Mouse (Mus musculus): ENCODE results near the gene Ubash3a. TPM values are rescaled to one million over a fixed set of nuclear protein-coding genes. Genes with fewer than 3 reads are reported as not detected.
"Not testable (repeated sequence)": the region's sequence is repeated elsewhere in the genome, so short reads cannot be mapped to it uniquely, and the experiment has no call there.

The Ubash3a gene
- polyA plus RNA-seq, 1 experiment from 2014 or later: 0.04 TPM

DNA sequence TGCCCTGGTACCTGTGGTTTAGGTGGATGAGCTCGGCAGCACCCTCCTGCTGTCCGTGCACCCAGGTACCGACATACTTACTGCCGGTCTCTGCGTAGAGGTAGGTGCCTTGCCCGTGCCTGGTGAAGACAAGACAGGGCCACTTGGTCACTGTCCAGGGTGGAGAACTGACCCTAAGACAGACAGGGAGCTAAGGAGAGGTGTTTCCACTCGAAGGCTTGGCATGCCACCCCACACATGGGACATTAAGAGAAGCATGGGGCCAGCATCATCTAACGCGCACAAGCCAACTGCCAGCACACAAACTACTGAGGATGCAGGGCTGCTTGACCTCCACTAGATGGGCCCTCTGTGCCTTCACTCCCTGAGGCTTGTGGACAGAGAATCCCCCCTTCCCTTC lies 58.2 kb downstream of the Ubash3a start:
- 94% methylated on average over 9 of the region's 9 CpGs for WGBS

DNA sequence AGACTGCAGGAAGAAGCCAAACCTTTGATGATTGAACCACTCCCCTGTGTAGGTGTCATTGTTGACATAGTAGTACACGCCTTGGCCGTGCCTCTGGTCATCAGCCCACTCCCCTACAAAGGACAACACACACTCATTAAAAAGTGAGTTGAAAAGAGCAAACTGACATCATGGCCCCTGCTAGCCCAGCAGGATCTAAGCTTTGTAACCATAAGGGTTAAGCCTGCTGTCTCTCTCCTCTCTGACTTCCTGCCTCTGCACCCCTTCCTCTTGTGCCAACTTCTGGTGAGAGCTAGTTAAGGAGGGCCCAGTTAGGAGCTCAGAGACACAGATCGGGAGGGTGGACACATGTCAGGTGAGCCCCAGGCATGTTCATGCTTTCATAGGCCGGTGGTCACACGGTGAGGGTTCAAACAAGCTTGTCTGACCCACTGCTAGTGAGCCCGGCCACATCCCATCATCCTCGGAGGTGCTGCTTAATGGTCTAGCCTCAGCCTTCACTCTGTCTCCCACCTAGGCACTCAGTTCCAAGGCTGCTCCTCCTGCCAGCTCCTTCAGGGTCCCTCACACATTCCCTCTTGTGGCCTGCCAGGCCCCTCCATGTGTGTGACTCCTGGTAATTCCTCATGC lies 58.8 kb downstream of the Ubash3a start:
- H3K27me3 ChIP-seq: no peaks in the 10 kb centered on the region
- H3K27ac ChIP-seq: no peak overlapping the region
- no peak overlapping the region for H3K9ac ChIP-seq
- ATAC-seq: no peak
- no peak overlapping the region for H3K4me2 ChIP-seq
- 86% methylated on average over 7 of the region's 7 CpGs for WGBS
- H3K4me3 ChIP-seq: no peak overlapping the region
- no peaks in the 10 kb centered on the region for H3K9me3 ChIP-seq (replicated peaks)
- H3K36me3 ChIP-seq (ENCODE audit: poor library complexity, severe bottlenecking): no peaks in the 10 kb centered on the region
- no peaks in the 10 kb centered on the region for H3K4me1 ChIP-seq

More for the DNA sequence above, 58.2 kb downstream of the Ubash3a start:
- no peak for ATAC-seq
- no peak overlapping the region for H3K4me2 ChIP-seq
- no peaks in the 10 kb centered on the region for H3K36me3 ChIP-seq (ENCODE audit: poor library complexity, severe bottlenecking)
- no peak overlapping the region for H3K27ac ChIP-seq
- no peak overlapping the region for H3K4me3 ChIP-seq
- no peaks in the 10 kb centered on the region for H3K4me1 ChIP-seq
- no peaks in the 10 kb centered on the region for H3K27me3 ChIP-seq
- no peaks in the 10 kb centered on the region for H3K9me3 ChIP-seq (replicated peaks)
- no peak overlapping the region for H3K9ac ChIP-seq

DNA sequence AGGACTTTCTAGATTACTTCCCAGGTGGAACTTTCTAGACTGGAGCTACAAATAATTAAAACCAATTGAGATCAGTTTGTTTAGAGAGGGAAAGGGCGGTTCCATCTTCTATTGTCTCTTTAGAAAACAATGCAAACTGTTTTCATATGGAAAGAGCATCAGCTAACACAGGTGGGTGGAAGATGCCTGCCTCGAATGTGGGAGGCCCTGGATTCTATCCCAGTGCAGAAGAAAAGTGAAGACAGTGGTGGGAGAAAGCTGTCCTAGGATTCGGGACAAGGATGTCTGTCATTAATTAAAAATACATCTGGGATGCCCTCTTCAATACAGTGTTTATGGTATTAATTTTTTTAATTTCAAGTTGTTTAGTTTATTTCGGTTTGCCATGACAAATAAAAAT lies 59.5 kb downstream of the Ubash3a start:
- WGBS: 76% methylated on average over 4 of the region's 4 CpGs

DNA sequence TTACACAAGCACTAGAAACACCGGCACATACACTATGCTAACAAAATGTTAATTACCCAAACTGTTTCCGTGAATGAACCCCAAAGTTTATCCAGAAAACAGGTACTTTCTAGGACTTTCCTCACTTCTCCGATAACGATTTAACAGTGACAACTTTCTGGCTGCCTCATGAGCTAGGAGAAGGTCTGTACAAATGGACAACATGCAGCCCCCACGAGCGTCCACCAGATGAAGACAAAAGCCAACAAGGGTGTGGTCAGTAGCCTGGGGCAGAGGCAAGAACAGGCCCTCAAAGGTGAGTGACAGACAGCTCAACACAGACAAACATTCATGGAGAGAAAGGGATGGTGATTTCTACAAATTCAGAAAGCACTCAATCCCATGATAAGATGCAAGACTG lies 59.9 kb downstream of the Ubash3a start:
- Histone ChIP-seq H3K4me2 (no peak overlapping the region), H3K36me3 (ENCODE audit: poor library complexity, severe bottlenecking) (no peaks in the 10 kb centered on the region), H3K9me3 (replicated peaks) (no peaks in the 10 kb centered on the region), H3K9ac (no peak overlapping the region), H3K4me1 (no peaks in the 10 kb centered on the region), H3K27ac (no peak overlapping the region), H3K27me3 (no peaks in the 10 kb centered on the region), H3K4me3 (no peak overlapping the region)
- WGBS: 84% methylated on average over 6 of the region's 6 CpGs
- ATAC-seq: no peak

More for the DNA sequence above, 59.5 kb downstream of the Ubash3a start:
- H3K27ac ChIP-seq: no peak overlapping the region
- no peak overlapping the region for H3K4me3 ChIP-seq
- no peaks in the 10 kb centered on the region for H3K36me3 ChIP-seq (ENCODE audit: poor library complexity, severe bottlenecking)
- no peaks in the 10 kb centered on the region for H3K27me3 ChIP-seq
- no peak overlapping the region for H3K9ac ChIP-seq
- H3K9me3 ChIP-seq (replicated peaks): no peaks in the 10 kb centered on the region
- H3K4me2 ChIP-seq: no peak overlapping the region
- H3K4me1 ChIP-seq: no peaks in the 10 kb centered on the region
- ATAC-seq: no peak

DNA sequence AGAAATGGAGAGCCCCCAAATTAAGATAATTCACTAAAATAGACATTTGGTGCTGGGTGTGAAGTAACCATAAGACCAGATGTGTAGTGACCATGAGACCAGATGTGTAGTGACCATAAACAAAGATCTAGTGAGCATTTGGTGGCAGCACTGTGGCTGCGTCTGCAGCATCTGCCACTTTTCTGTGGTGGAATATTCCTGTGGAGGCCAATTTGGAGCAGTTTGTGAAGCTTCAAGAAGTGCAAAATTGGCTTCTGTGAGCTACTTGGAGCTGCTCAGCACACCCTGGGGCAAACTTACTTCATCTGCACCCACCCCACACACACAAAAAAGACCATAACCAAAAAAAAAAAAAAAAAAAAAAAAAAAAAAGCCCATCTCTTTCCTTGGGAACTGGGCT lies 60.3 kb downstream of the Ubash3a start:
- H3K4me1 ChIP-seq: no peaks in the 10 kb centered on the region
- no peak overlapping the region for H3K9ac ChIP-seq
- H3K4me3 ChIP-seq: no peak overlapping the region
- ATAC-seq: no peak
- H3K9me3 ChIP-seq (replicated peaks): no peaks in the 10 kb centered on the region
- H3K27ac ChIP-seq: no peak overlapping the region
- no peak overlapping the region for H3K4me2 ChIP-seq
- no peaks in the 10 kb centered on the region for H3K36me3 ChIP-seq (ENCODE audit: poor library complexity, severe bottlenecking)
- 74% methylated on average over 1 of the region's 1 CpGs for WGBS
- no peaks in the 10 kb centered on the region for H3K27me3 ChIP-seq

DNA sequence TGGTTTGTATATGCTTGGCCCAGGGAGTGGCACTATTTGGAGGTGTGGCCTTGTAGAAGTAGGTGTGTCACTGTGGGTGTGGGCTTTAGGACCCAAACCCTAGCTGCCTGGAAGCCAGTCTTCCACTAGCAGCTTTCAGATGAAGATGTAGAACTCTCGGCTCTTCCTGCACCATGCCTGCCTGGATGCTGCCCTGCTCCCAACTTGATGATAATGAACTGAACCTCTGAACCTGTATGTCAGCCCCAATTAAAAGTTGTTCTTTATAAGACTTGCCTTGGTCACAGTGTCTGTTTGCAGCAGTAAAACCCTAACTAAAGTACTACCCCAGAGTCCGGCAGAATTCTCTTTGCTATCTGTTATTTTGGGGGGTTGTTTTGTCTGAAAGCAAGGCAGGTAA lies 62.1 kb downstream of the Ubash3a start:
- WGBS: 92% methylated on average over 2 of the region's 2 CpGs
- Histone ChIP-seq H3K27me3 (no peaks in the 10 kb centered on the region), H3K9me3 (replicated peaks) (no peaks in the 10 kb centered on the region), H3K4me3 (no peak overlapping the region), H3K27ac (no peak overlapping the region), H3K4me1 (no peaks in the 10 kb centered on the region), H3K4me2 (no peak overlapping the region), H3K9ac (no peak overlapping the region), H3K36me3 (ENCODE audit: poor library complexity, severe bottlenecking) (no peaks in the 10 kb centered on the region)
- no peak for ATAC-seq

DNA sequence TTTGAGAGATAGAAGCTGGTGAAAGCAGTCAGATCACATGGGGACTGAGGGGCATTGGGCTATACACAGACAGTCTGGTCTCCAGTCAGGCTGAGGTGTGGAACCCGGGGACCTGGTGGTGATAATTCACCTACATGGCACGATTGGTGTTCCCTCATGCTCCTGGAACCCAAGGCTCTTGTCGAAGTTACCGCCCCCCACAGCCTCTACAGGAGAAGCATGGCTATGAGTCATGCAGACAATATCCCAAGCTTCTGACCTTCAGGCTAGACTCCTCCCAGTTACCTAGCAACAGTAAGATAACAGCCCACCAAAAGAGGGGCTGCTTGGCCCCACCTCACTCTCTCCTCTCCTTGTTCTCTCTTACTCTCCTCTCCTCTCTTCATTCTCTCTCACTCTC lies 62.6 kb downstream of the Ubash3a start:
- 88% methylated on average over 4 of the region's 4 CpGs for WGBS
- no peak overlapping the region for H3K9ac ChIP-seq
- H3K36me3 ChIP-seq (ENCODE audit: poor library complexity, severe bottlenecking): no peaks in the 10 kb centered on the region
- no peak overlapping the region for H3K4me3 ChIP-seq
- no peaks in the 10 kb centered on the region for H3K4me1 ChIP-seq
- H3K27me3 ChIP-seq: no peaks in the 10 kb centered on the region
- H3K4me2 ChIP-seq: no peak overlapping the region
- ATAC-seq: no peak
- no peak overlapping the region for H3K27ac ChIP-seq
- no peaks in the 10 kb centered on the region for H3K9me3 ChIP-seq (replicated peaks)

DNA sequence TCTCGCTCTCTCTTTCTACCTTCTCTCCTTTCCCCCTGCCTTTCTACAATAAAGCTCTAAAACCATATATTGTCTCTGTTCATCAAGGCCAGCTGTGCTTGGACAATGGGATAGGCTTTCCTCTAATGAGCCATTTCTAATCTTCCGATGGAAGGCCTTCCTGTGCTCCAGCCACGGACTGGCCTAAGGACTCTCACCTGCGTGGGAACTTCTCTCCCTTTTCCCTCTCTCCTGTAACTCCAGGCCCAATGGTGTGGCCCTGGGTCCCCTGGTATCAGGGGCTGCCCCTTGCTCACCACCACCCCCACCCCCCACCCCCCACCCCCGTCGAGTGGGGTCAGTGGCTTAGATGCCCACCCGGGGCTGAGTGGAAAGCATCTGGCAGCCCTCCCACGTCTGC lies 63.1 kb downstream of the Ubash3a start:
- H3K9ac ChIP-seq; H3K27me3 ChIP-seq; H3K4me2 ChIP-seq; H3K4me1 ChIP-seq; ATAC-seq; H3K9me3 ChIP-seq (replicated peaks); H3K4me3 ChIP-seq; H3K36me3 ChIP-seq (ENCODE audit: poor library complexity, severe bottlenecking); H3K27ac ChIP-seq: not testable (repeated sequence)
- 86% methylated on average over 8 of the region's 8 CpGs for whole genome bisulfite sequencing

DNA sequence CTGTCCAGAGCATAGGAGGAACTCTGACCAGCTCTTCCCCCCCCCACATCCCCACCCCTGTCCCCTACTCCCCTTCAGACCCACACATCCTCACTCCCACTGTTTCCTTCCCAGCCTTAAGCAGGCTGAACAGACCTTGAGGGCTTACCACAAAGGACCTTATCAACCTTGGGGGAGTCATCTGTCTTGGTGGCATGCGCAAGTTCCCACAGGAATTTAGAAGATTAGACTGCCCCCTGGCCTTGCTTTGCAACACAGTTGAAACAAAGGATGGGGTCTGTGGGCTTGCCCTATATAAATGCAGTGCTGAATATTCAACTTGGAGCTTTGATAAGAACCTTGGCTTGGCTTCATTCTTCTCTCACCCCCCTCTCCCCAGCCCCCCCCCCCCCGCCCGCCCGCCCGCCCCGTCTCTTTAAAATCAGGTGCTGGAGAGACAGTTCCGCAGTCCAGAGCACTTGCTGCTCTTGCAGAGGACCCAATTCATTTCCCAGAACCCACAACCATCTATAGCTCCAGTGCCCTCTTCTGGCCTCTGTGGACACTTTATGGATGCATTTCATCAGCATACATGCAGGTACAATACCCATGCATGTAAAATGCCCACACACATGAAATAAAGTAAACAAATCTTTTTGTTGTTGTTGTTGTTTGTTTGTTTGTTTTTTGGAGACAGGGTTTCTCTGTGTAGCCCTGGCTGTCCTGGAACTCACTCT lies 63.6 kb downstream of the Ubash3a start:
- WGBS: 62% methylated on average over 7 of the region's 7 CpGs
- H3K9me3 ChIP-seq (replicated peaks): no peaks in the 10 kb centered on the region

DNA sequence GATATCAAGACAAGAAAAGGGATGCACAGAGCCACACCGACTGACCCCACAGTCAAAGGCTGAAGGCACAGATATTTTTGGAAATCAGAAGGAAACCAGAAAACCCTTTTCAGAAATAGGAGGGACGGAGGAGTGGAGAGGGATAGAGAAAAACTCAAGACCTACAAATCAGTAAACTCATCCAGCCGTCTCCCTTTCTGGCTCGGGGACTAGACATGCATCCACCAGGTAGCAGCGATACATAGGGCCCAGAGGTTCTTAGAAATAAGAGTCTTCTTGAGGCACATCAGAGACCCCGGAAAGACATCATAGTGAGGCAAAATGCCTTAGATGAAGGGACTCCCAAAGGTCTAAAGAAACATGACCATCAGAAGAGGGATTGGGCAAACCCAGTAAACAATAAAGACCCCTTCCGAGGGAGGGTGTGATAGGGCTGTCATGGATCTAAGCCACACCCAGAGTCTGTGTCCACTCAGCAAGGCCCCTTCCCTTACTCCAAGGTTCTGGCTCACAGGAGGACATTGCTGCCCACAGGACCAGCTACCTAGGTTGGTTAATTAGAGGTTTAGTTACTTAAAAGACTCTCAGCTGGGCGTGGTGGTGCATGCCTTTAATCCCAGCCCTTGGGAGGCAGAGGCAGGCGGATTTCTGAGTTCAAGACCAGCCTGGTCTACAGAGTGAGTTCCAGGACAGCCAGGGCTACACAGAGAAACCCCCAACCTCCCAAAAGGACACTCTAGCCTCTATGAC lies 64.9 kb downstream of the Ubash3a start:
- Histone ChIP-seq H3K27ac (no peak overlapping the region), H3K36me3 (ENCODE audit: poor library complexity, severe bottlenecking) (no peaks in the 10 kb centered on the region), H3K9ac (no peak overlapping the region), H3K4me3 (no peak overlapping the region), H3K9me3 (replicated peaks) (no peaks in the 10 kb centered on the region), H3K4me1 (peaks cover 12% of the 10 kb centered on the region), H3K4me2 (no peak overlapping the region), H3K27me3 (no peaks in the 10 kb centered on the region; the same call in 1 of the 2 replicates)
- no peak for ATAC-seq
- WGBS: 95% methylated on average over 9 of the region's 9 CpGs

More for the DNA sequence above, 63.6 kb downstream of the Ubash3a start:
- H3K9ac ChIP-seq: no peak overlapping the region
- no peak for ATAC-seq
- H3K27ac ChIP-seq: no peak overlapping the region
- no peak overlapping the region for H3K4me2 ChIP-seq
- no peak overlapping the region for H3K4me3 ChIP-seq
- H3K4me1 ChIP-seq: no peaks in the 10 kb centered on the region
- no peaks in the 10 kb centered on the region for H3K36me3 ChIP-seq (ENCODE audit: poor library complexity, severe bottlenecking)
- no peaks in the 10 kb centered on the region; the same call in 1 of the 2 replicates for H3K27me3 ChIP-seq

DNA sequence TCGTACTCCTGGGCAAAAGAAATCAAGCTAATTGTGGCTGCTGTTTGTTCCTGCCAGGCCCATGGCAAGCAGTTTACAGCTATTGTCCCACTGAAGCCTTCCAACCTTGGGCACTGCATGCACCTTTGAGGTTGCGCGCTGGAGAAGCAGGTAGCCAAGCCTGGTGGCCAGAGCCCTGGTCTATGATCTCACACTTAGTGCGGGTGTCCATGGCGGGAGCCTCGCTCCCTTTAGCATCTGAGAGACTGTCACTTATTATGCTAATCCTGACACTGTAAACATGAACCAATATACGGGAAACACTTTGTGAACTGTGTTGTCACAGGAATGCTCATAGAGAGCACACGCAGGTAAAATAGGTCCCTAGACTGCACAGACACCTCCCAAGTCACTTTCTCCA lies 66.0 kb downstream of the Ubash3a start:
- Histone ChIP-seq H3K9ac (no peak overlapping the region), H3K4me1 (peaks cover 16% of the 10 kb centered on the region), H3K4me3 (no peak overlapping the region), H3K27me3 (no peaks in the 10 kb centered on the region; the same call in 1 of the 2 replicates), H3K9me3 (replicated peaks) (no peaks in the 10 kb centered on the region), H3K27ac (no peak overlapping the region), H3K36me3 (ENCODE audit: poor library complexity, severe bottlenecking) (no peaks in the 10 kb centered on the region), H3K4me2 (no peak overlapping the region)
- 87% methylated on average over 8 of the region's 8 CpGs for WGBS
- no peak for ATAC-seq

DNA sequence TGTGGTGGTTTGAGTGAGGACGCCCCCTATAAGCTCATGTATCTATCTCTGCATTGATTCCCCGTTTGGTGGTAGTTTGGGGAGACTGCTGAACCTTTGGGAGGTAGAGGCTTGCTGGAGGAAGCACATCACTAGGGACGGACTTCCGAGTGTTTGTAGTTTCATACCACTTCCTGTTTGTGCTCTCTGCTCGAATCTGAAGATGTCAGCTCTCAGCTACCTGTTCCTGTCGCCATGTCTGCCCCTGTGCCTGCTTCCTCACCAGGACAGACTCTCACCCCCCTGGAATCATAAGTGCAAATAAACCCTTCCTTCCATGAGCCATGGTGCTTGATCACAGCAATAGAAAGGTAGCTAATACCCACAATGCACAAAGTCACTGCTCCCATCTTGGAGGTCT lies 67.5 kb downstream of the Ubash3a start:
- no peak overlapping the region for H3K9ac ChIP-seq
- WGBS: 77% methylated on average over 6 of the region's 6 CpGs
- H3K27me3 ChIP-seq: no peaks in the 10 kb centered on the region; the same call in 1 of the 2 replicates
- no peak overlapping the region for H3K27ac ChIP-seq
- no peak for ATAC-seq
- H3K36me3 ChIP-seq (ENCODE audit: poor library complexity, severe bottlenecking): no peaks in the 10 kb centered on the region
- no peak overlapping the region for H3K4me2 ChIP-seq
- H3K4me1 ChIP-seq: peaks cover 16% of the 10 kb centered on the region
- H3K9me3 ChIP-seq (replicated peaks): no peaks in the 10 kb centered on the region
- H3K4me3 ChIP-seq: no peak overlapping the region
